Mouse (Mus musculus) small intestine, adult 2 months (tissue): ENCODE measurements around the gene Bend4.

Experiments
- CTCF ChIP-seq: fragments of 200-500 bp; IDR thresholded peaks from 2 replicates; pipeline ENCODE4 v1.5.1; 2012; ENCODE audit warnings: low read depth, mild to moderate bottlenecking, control low read depth, inconsistent platforms, low read length, moderate library complexity, mixed read lengths; ENCODE audit not compliant: insufficient replicate concordance, insufficient read length; ENCODE audit errors: extremely low read depth
- POLR2A ChIP-seq: fragments of 200-500 bp; IDR thresholded peaks from 2 replicates; pipeline ENCODE4 v1.6.1; 2012; ENCODE audit warnings: low read depth, mild to moderate bottlenecking, control low read depth, inconsistent platforms, low read length, moderate library complexity

- TF ChIP-seq CTCF (no peak), POLR2A (no peak)
These were observed 12.5 kb upstream of the Bend4 start for GRCm38 (mm10) chr5:67440563-67440962.
